Mouse (Mus musculus): ENCODE measurements around the gene Exoc6. TPM values are rescaled to one million over a fixed set of nuclear protein-coding genes. Genes with fewer than 3 reads are reported as not detected.

The Exoc6 gene
- polyA plus RNA-seq, 1 experiment: 2.2 TPM

DNA sequence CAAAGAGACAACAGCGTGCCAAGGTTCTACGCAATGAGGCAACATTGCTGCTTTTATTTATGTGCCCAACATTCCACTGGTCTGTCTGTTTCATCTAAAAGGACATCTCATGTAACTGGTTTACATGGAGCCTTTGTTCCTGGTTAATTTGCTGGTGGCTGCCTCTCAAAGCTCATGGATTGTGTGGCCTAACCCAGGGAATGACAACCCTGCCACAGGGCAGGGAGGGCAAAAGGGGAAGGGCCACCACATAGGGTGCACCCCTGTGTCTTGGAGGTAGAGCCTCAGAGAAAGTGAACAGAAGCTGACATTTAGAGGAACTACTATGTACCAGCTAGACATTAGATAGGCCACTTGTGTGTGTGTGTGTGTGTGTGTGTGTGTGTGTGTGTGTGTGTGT lies 177.1 kb downstream of the Exoc6 start:
- TF ChIP-seq CTCF (IDR thresholded peaks at IDR 0.05; ENCODE audit: control insufficient read depth, insufficient read depth, insufficient read length) (no peak), MAX (IDR thresholded peaks at IDR 0.05) (no peak), CEBPB (IDR thresholded peaks at IDR 0.05; ENCODE audit: low read depth) (no peak), MYOG (IDR thresholded peaks at IDR 0.05; ENCODE audit: control insufficient read depth, extremely low read depth, insufficient read length) (no peak), USF1 (IDR thresholded peaks at IDR 0.05; ENCODE audit: low read depth) (no peak), MYOD1 (IDR thresholded peaks at IDR 0.05; ENCODE audit: control insufficient read depth, insufficient read length, low read depth) (no peak)
- Histone ChIP-seq H3K4me3 (ENCODE audit: insufficient read depth, poor library complexity, severe bottlenecking) (no peak overlapping the region), H3K79me3 (ENCODE audit: low read depth) (no peaks in the 10 kb centered on the region), H3K27me3 (ENCODE audit: control insufficient read depth, insufficient read depth, insufficient read length) (peaks cover 3% of the 10 kb centered on the region), H3K36me3 (ENCODE audit: control insufficient read depth, insufficient read depth) (no peaks in the 10 kb centered on the region), H3ac (ENCODE audit: control insufficient read depth, insufficient read length, low read depth) (no peak overlapping the region), H3K79me2 (ENCODE audit: control insufficient read depth, insufficient read depth) (no peaks in the 10 kb centered on the region)

Other genes starting within 250 kb of the Exoc6 start
- gene Ide, start 212.6 kb upstream of the Exoc6 start, polyA plus RNA-seq (2012; fragmentation: generic; extraction: Trizol): 13.4 TPM
- 10.5 TPM for gene Kif11, start 174.0 kb upstream of the Exoc6 start, polyA plus RNA-seq (2012; fragmentation: generic; extraction: Trizol)
- gene Hhex, start 115.6 kb upstream of the Exoc6 start, polyA plus RNA-seq (2012; fragmentation: generic; extraction: Trizol): 0.74 TPM
- gene Cyp26c1, start 135.2 kb downstream of the Exoc6 start, polyA plus RNA-seq (2012; fragmentation: generic; extraction: Trizol): 0.05 TPM
- gene Cyp26a1, start 147.4 kb downstream of the Exoc6 start, polyA plus RNA-seq (2012; fragmentation: generic; extraction: Trizol): 0.06 TPM